In genomic region chr12:8059576-8059975, GRCm38 (mm10) we compare ENCODE assay signal across 10 mouse cellular contexts.
DNase-seq lines count a peak whose midpoint lies in the region; ATAC-seq and TF ChIP-seq lines count a peak whose summit lies in the region.
"Had no signal": no experiment of that assay in that cellular context is flagged by ENCODE, and none has a peak within 500 bp of the region (broad histone marks: within the 10 kb centered on the region; RNA-seq: fewer than 3 reads in every experiment).

No protein-coding gene starts in this region.

- no peaks in the 10 kb centered on the region for H3K36me3 ChIP-seq in hindbrain, embryonic 14.5 days (replicated peaks; ENCODE audit: control insufficient read depth, insufficient read depth)
- H3K36me3 ChIP-seq in hindbrain, embryonic 12.5 days = no peaks in the 10 kb centered on the region
- H3K36me3 ChIP-seq in heart, postnatal 0 days (replicated peaks; ENCODE audit: control insufficient read depth, insufficient read depth, low read length) = no peaks in the 10 kb centered on the region
- no peaks in the 10 kb centered on the region for H3K36me3 ChIP-seq in midbrain, postnatal 0 days (ENCODE audit: insufficient read depth, low read length)
- H3K36me3 ChIP-seq: embryonic facial prominence, embryonic 15.5 days; neural tube, embryonic 12.5 days had no signal

- WGBS in hindbrain, embryonic 14.5 days = 10% methylated on average over 3 of the region's 3 CpGs
- 17% methylated on average over 3 of the region's 3 CpGs for WGBS in hindbrain, embryonic 12.5 days
- WGBS in heart, postnatal 0 days = 9% methylated on average over 3 of the region's 3 CpGs
- 13% methylated on average over 3 of the region's 3 CpGs for WGBS in midbrain, postnatal 0 days

- ATAC-seq in hindbrain, embryonic 14.5 days (ENCODE audit: low FRiP score) = no peak; the same call in 1 of the 2 replicates
- ATAC-seq in hindbrain, embryonic 12.5 days (ENCODE audit: low FRiP score) = no peak
- ATAC-seq in heart, postnatal 0 days (ENCODE audit: insufficient read depth, low read depth) = no peak
- ATAC-seq in midbrain, postnatal 0 days (ENCODE audit: low FRiP score) = no peak

- H3K4me2 ChIP-seq in hindbrain, embryonic 14.5 days (replicated peaks) = no peak overlapping the region
- no peak overlapping the region for H3K4me2 ChIP-seq in hindbrain, embryonic 12.5 days (replicated peaks)
- H3K4me2 ChIP-seq in heart, postnatal 0 days (ENCODE audit: low read depth, low read length) = no peak overlapping the region
- no peak overlapping the region for H3K4me2 ChIP-seq in midbrain, postnatal 0 days (ENCODE audit: low read depth, low read length, poor library complexity, severe bottlenecking)
- H3K4me2 ChIP-seq: embryonic facial prominence, embryonic 15.5 days; neural tube, embryonic 12.5 days had no signal

- intact Hi-C loops in left cerebral cortex, adult 2 months (cut with DNase I) = loop anchor here (1.0 to 2.0 kb wide), 2 partner anchors 173 to 247 kb away; no protein-coding TSS in a partner anchor

- H3K27ac ChIP-seq in hindbrain, embryonic 14.5 days = no peak overlapping the region
- H3K27ac ChIP-seq in hindbrain, embryonic 12.5 days = no peak overlapping the region
- no peak overlapping the region for H3K27ac ChIP-seq in heart, postnatal 0 days (ENCODE audit: low read depth)
- no peak overlapping the region for H3K27ac ChIP-seq in left cerebral cortex, adult 2 months
- H3K27ac ChIP-seq in midbrain, postnatal 0 days (ENCODE audit: low read depth, low read length) = no peak overlapping the region
- H3K27ac ChIP-seq: embryonic facial prominence, embryonic 15.5 days; neural tube, embryonic 12.5 days had no signal

- no peak overlapping the region for H3K9ac ChIP-seq in hindbrain, embryonic 14.5 days
- no peak overlapping the region for H3K9ac ChIP-seq in hindbrain, embryonic 12.5 days
- no peak overlapping the region for H3K9ac ChIP-seq in heart, postnatal 0 days (replicated peaks; ENCODE audit: low read depth, low read length)
- H3K9ac ChIP-seq in midbrain, postnatal 0 days (replicated peaks; ENCODE audit: low read length, poor library complexity, severe bottlenecking) = no peak overlapping the region
- H3K9ac ChIP-seq: embryonic facial prominence, embryonic 15.5 days; neural tube, embryonic 12.5 days had no signal

- no peaks in the 10 kb centered on the region for H3K27me3 ChIP-seq in hindbrain, embryonic 14.5 days (ENCODE audit: control insufficient read depth, insufficient read depth, low read length)
- H3K27me3 ChIP-seq in hindbrain, embryonic 12.5 days = no peaks in the 10 kb centered on the region
- H3K27me3 ChIP-seq in heart, postnatal 0 days (ENCODE audit: control insufficient read depth, insufficient read depth, low read length) = no peaks in the 10 kb centered on the region
- no peaks in the 10 kb centered on the region for H3K27me3 ChIP-seq in midbrain, postnatal 0 days (ENCODE audit: insufficient read depth, low read length)
- H3K27me3 ChIP-seq: neural tube, embryonic 12.5 days had no signal

- TF ChIP-seq CTCF in heart, postnatal 0 days (IDR thresholded peaks at IDR 0.05; ENCODE audit: low read depth) = peak; percentile 92
- TF ChIP-seq CTCF in left cerebral cortex, adult 2 months (IDR thresholded peaks at IDR 0.05) = peak; percentile 96
- TF ChIP-seq CTCF in midbrain, postnatal 0 days (IDR thresholded peaks at IDR 0.05) = peak; percentile 98

- no peaks in the 10 kb centered on the region for H3K4me1 ChIP-seq in hindbrain, embryonic 14.5 days (replicated peaks; ENCODE audit: control insufficient read depth, insufficient read depth, low read length)
- no peaks in the 10 kb centered on the region for H3K4me1 ChIP-seq in hindbrain, embryonic 12.5 days
- H3K4me1 ChIP-seq in heart, postnatal 0 days (ENCODE audit: control insufficient read depth, insufficient read depth) = no peaks in the 10 kb centered on the region
- H3K4me1 ChIP-seq in midbrain, postnatal 0 days (ENCODE audit: insufficient read depth, low read length) = no peaks in the 10 kb centered on the region
- H3K4me1 ChIP-seq: embryonic facial prominence, embryonic 15.5 days; neural tube, embryonic 12.5 days had no signal

- no peak for TF ChIP-seq EP300 in heart, postnatal 0 days (IDR thresholded peaks at IDR 0.05; ENCODE audit: low read depth)

- H3K4me3 ChIP-seq in hindbrain, embryonic 14.5 days (replicated peaks; ENCODE audit: low read length) = no peak overlapping the region
- H3K4me3 ChIP-seq in hindbrain, embryonic 12.5 days = no peak overlapping the region
- H3K4me3 ChIP-seq in heart, postnatal 0 days (ENCODE audit: low read depth, low read length) = no peak overlapping the region
- H3K4me3 ChIP-seq in left cerebral cortex, adult 2 months = no peak overlapping the region
- no peak overlapping the region for H3K4me3 ChIP-seq in midbrain, postnatal 0 days (ENCODE audit: low read depth, low read length)
- H3K4me3 ChIP-seq: embryonic facial prominence, embryonic 15.5 days; neural tube, embryonic 12.5 days had no signal

- H3K9me3 ChIP-seq in hindbrain, embryonic 14.5 days (ENCODE audit: control insufficient read depth, low read length) = no peaks in the 10 kb centered on the region
- H3K9me3 ChIP-seq in hindbrain, embryonic 12.5 days (replicated peaks) = no peaks in the 10 kb centered on the region
- H3K9me3 ChIP-seq in heart, postnatal 0 days (replicated peaks; ENCODE audit: control insufficient read depth, low read length) = no peaks in the 10 kb centered on the region
- H3K9me3 ChIP-seq in midbrain, postnatal 0 days (ENCODE audit: low read length) = no peaks in the 10 kb centered on the region
- H3K9me3 ChIP-seq: embryonic facial prominence, embryonic 15.5 days; neural tube, embryonic 12.5 days had no signal

- DNase-seq in hindbrain, embryonic 14.5 days (ENCODE audit: low spot score) = peak; percentile 89
- DNase-seq in ZHBTc4 (ENCODE audit: low read depth, low spot score) = peak; percentile 78
- DNase-seq in cerebellum, postnatal 25 days = peak; percentile 75 to 84
- DNase-seq in heart, postnatal 0 days (ENCODE audit: low spot score) = peak; percentile 13
- peak; percentile 61 to 77 for DNase-seq in left cerebral cortex, adult 2 months (ENCODE audit: extremely low spot score in 1 of 2, low spot score in 2 of 2)
- DNase-seq in midbrain, postnatal 0 days (ENCODE audit: low spot score) = peak; percentile 68
- DNase-seq in thymus, postnatal 14 days = peak; percentile 46

Comparison
In these comparisons a context has a peak if more than half of its experiments do, and no peak if none do; other contexts are left out.
1. DNase-seq: peak in every context shown above with its lines; median percentile 89 in hindbrain, embryonic 14.5 days; 80 in cerebellum, postnatal 25 days; 78 in ZHBTc4; 69 in left cerebral cortex, adult 2 months; 68 in midbrain, postnatal 0 days; 46 in thymus, postnatal 14 days; 13 in heart, postnatal 0 days.